Mouse (Mus musculus): ENCODE data around the gene Fbxl7. TPM values are rescaled to one million over a fixed set of nuclear protein-coding genes. Genes with fewer than 3 reads are reported as not detected.

Gene Fbxl7
- polyA plus RNA-seq, 1 experiment from 2014 or later: 4.0 TPM

DNA sequence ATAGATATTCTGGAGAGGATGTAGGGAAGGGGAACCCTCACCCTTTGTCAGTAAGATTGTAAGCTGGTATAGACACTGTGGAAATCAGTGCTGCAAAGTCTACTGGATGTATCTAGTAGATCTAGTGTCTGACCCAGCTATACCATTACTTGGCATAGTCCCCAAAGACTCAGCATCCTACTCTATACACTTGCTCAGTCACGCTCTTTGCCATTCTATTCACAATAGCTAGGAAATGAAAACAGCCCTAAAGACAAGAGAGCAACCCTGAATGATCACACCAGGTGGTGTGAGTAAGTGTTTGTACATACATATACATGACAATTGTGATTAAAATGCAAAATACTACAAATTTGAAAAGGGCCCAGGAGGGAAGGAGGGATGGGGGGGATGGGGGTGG, 23.1 kb downstream of the Fbxl7 start:
- Histone ChIP-seq H3K4me1 (no peaks in the 10 kb centered on the region), H3K27ac (no peak overlapping the region), H3K9me3 (replicated peaks) (no peaks in the 10 kb centered on the region), H3K27me3 (replicated peaks) (no peaks in the 10 kb centered on the region), H3K4me3 (no peak overlapping the region), H3K9ac (no peak overlapping the region), H3K36me3 (no peaks in the 10 kb centered on the region), H3K4me2 (no peak overlapping the region)
- 80% methylated on average over 1 of the region's 1 CpGs for WGBS (ENCODE audit: insufficient replicate concordance)
- no peak for ATAC-seq

DNA sequence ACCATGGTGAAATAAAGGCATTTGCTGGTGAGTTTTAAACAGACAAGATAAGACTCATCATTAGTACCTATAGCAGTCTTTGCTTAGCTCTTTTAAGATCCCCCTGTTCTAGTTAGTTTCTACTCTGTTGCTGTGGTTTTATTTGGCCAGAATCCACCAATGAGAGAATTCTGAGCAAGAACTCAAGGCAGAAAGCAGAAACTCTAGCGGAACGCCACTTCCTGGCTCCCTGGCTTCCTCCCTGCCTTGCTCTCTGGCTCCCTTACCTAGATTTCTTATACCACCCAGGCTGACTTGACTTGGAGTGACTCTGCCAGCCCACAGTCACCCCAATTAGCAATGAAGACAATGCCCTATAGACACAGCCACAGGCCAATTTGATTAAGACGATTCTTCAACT, 26.2 kb downstream of the Fbxl7 start:
- no peaks in the 10 kb centered on the region for H3K9me3 ChIP-seq (replicated peaks)
- 53% methylated on average over 3 of the region's 3 CpGs for WGBS (ENCODE audit: insufficient replicate concordance)
- no peaks in the 10 kb centered on the region for H3K27me3 ChIP-seq (replicated peaks)
- no peak overlapping the region for H3K9ac ChIP-seq
- no peaks in the 10 kb centered on the region for H3K36me3 ChIP-seq
- no peak overlapping the region for H3K4me2 ChIP-seq
- H3K4me1 ChIP-seq: no peaks in the 10 kb centered on the region
- no peak overlapping the region for H3K4me3 ChIP-seq
- H3K27ac ChIP-seq: no peak overlapping the region
- no peak for ATAC-seq

DNA sequence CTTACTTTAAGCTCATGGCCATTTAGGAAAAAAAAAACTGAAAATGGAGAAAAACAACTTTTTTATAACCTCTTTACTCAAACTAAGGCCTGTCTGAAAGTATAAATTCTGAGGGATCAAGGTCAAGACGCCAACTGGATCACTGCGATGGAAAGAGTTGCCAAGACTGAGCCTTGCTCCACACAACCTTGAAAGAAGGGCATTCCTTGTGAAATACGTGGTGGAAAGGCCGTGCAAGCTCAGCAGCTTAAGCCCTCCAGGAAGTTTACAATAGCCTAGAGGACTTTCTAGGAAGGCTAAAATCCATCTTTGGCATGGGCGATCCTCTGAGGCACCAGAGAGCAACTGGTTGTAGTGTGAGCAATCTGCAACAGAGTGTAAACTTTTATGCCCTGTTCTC, 27.9 kb downstream of the Fbxl7 start:
- no peak overlapping the region for H3K27ac ChIP-seq
- H3K9ac ChIP-seq: no peak overlapping the region
- H3K9me3 ChIP-seq (replicated peaks): no peaks in the 10 kb centered on the region
- no peaks in the 10 kb centered on the region for H3K27me3 ChIP-seq (replicated peaks)
- 61% methylated on average over 5 of the region's 5 CpGs for WGBS (ENCODE audit: insufficient replicate concordance)
- no peaks in the 10 kb centered on the region for H3K4me1 ChIP-seq
- H3K4me3 ChIP-seq: no peak overlapping the region
- ATAC-seq: no peak
- no peak overlapping the region for H3K4me2 ChIP-seq
- H3K36me3 ChIP-seq: no peaks in the 10 kb centered on the region

DNA sequence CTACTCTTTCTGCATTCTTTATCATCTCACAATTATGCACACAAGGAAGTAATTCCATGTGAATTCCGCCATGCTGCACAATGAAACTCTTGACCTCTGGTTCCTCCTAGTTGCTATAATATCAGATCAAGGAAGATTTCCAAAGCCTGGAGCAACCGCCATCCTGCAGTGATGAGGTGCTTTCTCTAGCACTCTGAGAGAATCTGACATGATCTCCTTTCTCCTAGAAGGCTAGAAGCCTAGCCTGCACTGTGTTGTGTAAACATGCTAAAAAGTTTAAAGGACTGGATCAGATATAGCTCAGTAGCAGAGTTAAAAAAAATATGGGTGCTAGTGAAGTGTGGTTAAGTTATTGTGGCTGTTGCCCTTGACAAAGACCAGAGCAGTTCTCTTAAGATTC, 33.2 kb downstream of the Fbxl7 start:
- Histone ChIP-seq H3K4me1 (no peaks in the 10 kb centered on the region), H3K36me3 (no peaks in the 10 kb centered on the region), H3K27ac (no peak overlapping the region), H3K9ac (no peak overlapping the region), H3K27me3 (replicated peaks) (no peaks in the 10 kb centered on the region), H3K4me2 (no peak overlapping the region), H3K4me3 (no peak overlapping the region), H3K9me3 (replicated peaks) (no peaks in the 10 kb centered on the region)
- WGBS (ENCODE audit: insufficient replicate concordance): 63% methylated on average over 2 of the region's 2 CpGs
- ATAC-seq: no peak

DNA sequence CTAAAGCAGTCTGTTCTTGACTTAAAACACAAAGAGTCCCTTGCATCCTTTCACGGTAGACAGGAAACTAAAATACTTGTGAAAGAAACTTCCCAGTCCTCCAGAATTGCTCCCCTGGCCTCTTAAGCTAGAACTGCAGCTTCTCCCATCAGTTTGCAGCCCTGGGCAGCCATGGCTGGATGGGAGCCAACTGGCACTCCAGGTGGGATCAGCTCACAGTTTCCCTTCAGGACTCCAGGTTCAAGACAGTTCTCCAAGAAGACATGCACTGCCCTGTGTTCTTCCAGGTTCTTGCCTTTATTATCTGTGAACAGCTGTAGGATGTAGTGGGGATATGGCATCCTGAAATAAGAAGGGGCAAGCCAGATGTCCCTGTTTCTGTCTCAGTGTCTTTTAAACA, 45.8 kb downstream of the Fbxl7 start:
- Histone ChIP-seq H3K9me3 (replicated peaks) (no peaks in the 10 kb centered on the region), H3K4me2 (no peak overlapping the region), H3K4me1 (no peaks in the 10 kb centered on the region), H3K9ac (no peak overlapping the region), H3K27ac (no peak overlapping the region), H3K27me3 (replicated peaks) (no peaks in the 10 kb centered on the region), H3K36me3 (no peaks in the 10 kb centered on the region), H3K4me3 (no peak overlapping the region)
- WGBS (ENCODE audit: insufficient replicate concordance): 41% methylated on average over 1 of the region's 1 CpGs
- no peak for ATAC-seq

DNA sequence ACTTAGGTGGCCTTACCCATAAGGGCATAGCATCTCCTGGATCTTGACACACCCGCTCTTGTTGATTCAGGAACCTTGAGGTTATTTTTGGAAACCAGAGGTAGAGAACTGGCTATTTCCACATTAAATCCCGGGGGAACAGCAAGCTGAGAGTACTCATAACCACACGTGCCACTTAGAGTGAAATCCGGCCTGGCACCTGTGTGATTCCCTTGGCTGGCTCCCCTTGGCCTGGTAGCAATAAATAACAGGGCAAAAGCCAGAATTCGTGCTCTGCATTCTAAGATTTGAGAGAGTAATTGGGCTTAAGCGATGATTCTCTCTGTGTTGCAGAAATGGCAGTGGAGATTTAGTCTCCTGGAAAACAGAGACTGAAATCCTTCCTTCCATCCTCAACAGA, 53.2 kb downstream of the Fbxl7 start:
- H3K4me3 ChIP-seq: no peak overlapping the region
- H3K4me2 ChIP-seq: no peak overlapping the region
- H3K36me3 ChIP-seq: no peaks in the 10 kb centered on the region
- no peak overlapping the region for H3K27ac ChIP-seq
- H3K4me1 ChIP-seq: no peaks in the 10 kb centered on the region
- no peaks in the 10 kb centered on the region for H3K9me3 ChIP-seq (replicated peaks)
- 65% methylated on average over 6 of the region's 6 CpGs for WGBS (ENCODE audit: insufficient replicate concordance)
- H3K9ac ChIP-seq: no peak overlapping the region
- no peak for ATAC-seq
- H3K27me3 ChIP-seq (replicated peaks): no peaks in the 10 kb centered on the region

DNA sequence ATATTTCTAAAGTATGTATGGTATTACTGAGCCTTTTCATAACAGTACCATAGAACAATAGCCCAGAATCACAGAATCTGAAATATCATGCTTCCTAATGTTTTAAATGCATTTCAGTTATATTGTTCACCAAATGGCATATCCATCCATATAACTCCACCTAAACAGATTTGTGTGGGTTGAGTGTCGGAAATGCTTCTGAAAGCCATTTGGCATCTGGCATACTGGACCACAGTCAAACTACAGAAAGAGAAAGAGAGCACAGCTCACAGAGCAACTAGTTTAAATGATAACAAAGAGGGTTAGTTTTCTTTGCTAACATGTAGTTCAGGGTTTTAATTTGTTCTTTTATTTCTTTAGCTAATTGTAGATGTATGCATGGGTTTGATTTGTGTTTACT, 57.0 kb downstream of the Fbxl7 start:
- Histone ChIP-seq H3K27me3 (replicated peaks) (no peaks in the 10 kb centered on the region), H3K4me1 (no peaks in the 10 kb centered on the region), H3K4me2 (no peak overlapping the region), H3K4me3 (no peak overlapping the region), H3K9ac (no peak overlapping the region), H3K9me3 (replicated peaks) (no peaks in the 10 kb centered on the region), H3K36me3 (no peaks in the 10 kb centered on the region), H3K27ac (no peak overlapping the region)
- 63% methylated on average over 1 of the region's 1 CpGs for WGBS (ENCODE audit: insufficient replicate concordance)
- no peak for ATAC-seq

DNA sequence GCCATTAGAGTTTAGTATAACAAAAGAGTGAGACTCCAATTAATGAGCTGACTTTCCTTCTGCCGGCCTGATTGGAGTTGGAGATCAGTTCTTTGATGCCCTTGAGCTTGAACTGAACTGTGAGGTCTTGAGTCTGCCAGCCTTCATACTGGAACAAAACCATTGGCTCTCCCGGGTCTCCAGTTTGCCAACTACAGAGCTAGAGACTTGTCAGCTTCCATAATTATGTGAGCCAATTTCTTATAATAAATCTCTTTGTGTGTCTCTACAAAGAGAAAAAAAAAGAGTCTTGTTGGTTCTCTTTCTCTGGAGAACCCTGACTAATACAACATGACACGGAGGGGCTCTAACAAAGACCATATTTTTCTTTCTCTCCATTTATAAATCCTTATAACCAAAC, 58.2 kb downstream of the Fbxl7 start:
- Histone ChIP-seq H3K27me3 (replicated peaks) (no peaks in the 10 kb centered on the region), H3K9me3 (replicated peaks) (no peaks in the 10 kb centered on the region), H3K4me2 (no peak overlapping the region), H3K4me3 (no peak overlapping the region), H3K4me1 (no peaks in the 10 kb centered on the region), H3K27ac (no peak overlapping the region), H3K9ac (no peak overlapping the region), H3K36me3 (no peaks in the 10 kb centered on the region)
- WGBS (ENCODE audit: insufficient replicate concordance): 64% methylated on average over 3 of the region's 3 CpGs
- no peak for ATAC-seq

DNA sequence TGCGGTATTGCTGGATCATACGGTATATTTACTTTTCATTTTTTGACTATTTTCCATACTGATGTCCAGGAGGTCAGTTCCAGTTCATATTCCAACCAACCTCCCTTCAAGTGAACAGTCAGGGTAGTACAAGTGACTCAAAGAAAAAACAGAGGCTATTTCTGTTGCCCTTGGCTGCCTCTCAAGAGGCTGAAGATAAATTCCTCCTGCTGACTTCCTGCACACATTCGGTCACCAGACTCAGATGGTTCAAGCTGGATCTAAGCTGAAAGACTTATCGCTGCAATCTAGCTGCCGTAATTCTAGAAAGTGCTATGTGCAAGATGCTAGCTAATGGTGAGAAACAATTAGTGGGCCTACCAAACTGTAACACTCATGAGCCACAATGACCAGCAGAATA, 61.0 kb downstream of the Fbxl7 start:
- no peak for ATAC-seq
- no peak overlapping the region for H3K4me3 ChIP-seq
- no peaks in the 10 kb centered on the region for H3K9me3 ChIP-seq (replicated peaks)
- H3K27me3 ChIP-seq (replicated peaks): no peaks in the 10 kb centered on the region
- H3K4me1 ChIP-seq: no peaks in the 10 kb centered on the region
- WGBS (ENCODE audit: insufficient replicate concordance): 73% methylated on average over 5 of the region's 5 CpGs
- H3K9ac ChIP-seq: no peak overlapping the region
- no peak overlapping the region for H3K4me2 ChIP-seq
- H3K36me3 ChIP-seq: no peaks in the 10 kb centered on the region
- H3K27ac ChIP-seq: no peak overlapping the region

DNA sequence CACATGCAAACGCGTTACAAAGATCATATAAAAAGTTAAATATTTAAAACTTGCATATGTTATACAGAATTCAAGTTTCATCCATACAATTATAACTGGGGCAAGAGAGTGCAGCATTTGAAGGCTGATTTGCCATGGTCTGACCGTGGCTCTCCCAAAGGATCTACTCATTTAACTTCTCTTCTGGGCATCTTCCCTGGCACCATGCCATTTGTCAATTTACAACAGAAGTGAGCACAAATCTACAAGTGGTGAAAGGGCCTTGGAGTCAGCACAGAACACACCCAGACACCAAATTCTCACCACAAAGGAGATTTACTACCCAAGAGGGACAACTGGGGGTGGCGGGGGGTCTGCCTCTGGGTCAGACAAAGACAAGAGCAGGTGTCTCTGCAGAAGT, 64.2 kb downstream of the Fbxl7 start:
- 67% methylated on average over 4 of the region's 4 CpGs for WGBS (ENCODE audit: insufficient replicate concordance)
- H3K27ac ChIP-seq: no peak overlapping the region
- no peak overlapping the region for H3K4me2 ChIP-seq
- no peaks in the 10 kb centered on the region for H3K9me3 ChIP-seq (replicated peaks)
- no peak for ATAC-seq
- no peak overlapping the region for H3K9ac ChIP-seq
- no peak overlapping the region for H3K4me3 ChIP-seq
- H3K36me3 ChIP-seq: no peaks in the 10 kb centered on the region
- H3K27me3 ChIP-seq (replicated peaks): no peaks in the 10 kb centered on the region
- H3K4me1 ChIP-seq: no peaks in the 10 kb centered on the region

DNA sequence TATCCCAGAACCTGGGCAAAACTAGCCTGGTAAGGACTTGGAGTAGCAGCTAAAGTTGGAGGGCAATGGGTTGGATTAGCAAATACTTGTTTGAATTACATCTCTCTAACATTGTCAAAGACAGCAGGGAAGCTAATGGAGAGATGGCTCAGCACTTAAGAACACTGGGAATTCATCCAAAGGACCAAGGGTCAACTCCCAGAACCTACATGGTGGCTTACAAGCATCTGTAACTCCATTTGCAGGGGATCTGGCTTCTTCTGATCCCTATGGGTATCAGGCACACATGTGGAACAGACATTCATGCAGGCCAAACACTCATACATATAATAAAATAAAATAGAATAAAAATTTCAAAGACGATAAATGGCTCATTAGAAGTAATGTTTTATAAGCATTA, 78.4 kb downstream of the Fbxl7 start:
- no peaks in the 10 kb centered on the region for H3K4me1 ChIP-seq
- no peaks in the 10 kb centered on the region for H3K36me3 ChIP-seq
- H3K4me2 ChIP-seq: no peak overlapping the region
- H3K4me3 ChIP-seq: no peak overlapping the region
- 86% methylated on average over 1 of the region's 1 CpGs for WGBS (ENCODE audit: insufficient replicate concordance)
- no peak for ATAC-seq
- H3K27me3 ChIP-seq (replicated peaks): no peaks in the 10 kb centered on the region
- no peak overlapping the region for H3K9ac ChIP-seq
- no peak overlapping the region for H3K27ac ChIP-seq
- no peaks in the 10 kb centered on the region for H3K9me3 ChIP-seq (replicated peaks)

DNA sequence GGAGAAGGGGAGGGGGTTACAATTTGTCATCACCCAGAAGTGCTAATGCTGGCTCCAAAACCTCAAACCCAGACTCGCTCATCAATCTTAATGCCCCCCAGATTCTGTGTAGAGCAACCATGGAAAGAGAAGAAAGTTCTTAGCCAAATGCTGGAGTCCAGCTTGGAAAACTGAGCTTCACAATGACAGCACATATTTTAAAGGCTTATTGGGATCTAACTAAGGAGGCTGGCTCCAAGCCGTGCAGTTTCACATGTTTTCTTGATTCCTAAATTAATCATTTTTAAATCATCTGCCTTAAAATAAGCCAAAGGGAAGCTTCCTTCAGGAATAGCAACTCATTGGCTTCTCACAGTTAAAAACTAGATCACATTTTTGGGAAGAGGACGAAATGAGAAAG, 82.5 kb downstream of the Fbxl7 start:
- Histone ChIP-seq H3K4me1 (no peaks in the 10 kb centered on the region), H3K27ac (no peak overlapping the region), H3K4me2 (no peak overlapping the region), H3K36me3 (no peaks in the 10 kb centered on the region), H3K9me3 (replicated peaks) (no peaks in the 10 kb centered on the region), H3K27me3 (replicated peaks) (no peaks in the 10 kb centered on the region), H3K9ac (no peak overlapping the region), H3K4me3 (no peak overlapping the region)
- no peak for ATAC-seq
- 69% methylated on average over 3 of the region's 3 CpGs for WGBS (ENCODE audit: insufficient replicate concordance)

DNA sequence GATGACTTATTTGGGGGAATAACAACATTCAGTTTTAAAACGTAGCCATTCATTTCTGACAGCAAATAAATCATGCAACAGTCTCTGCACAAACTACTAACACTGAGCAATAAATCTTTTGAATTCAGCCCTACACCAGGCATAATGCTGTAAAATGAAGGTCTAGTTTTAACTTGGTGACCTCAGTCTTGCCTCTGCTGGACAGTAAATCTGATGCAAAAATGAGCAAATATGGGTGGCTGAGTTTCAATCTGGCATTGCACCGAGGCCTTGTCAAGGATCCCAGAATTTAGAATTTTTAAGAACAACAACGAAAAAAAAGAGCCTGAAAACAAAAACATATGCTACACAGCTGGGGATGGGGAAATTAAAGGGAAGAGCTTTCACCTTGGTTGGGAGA, 85.8 kb downstream of the Fbxl7 start:
- no peaks in the 10 kb centered on the region for H3K27me3 ChIP-seq (replicated peaks)
- H3K9me3 ChIP-seq (replicated peaks): no peaks in the 10 kb centered on the region
- no peak overlapping the region for H3K4me2 ChIP-seq
- no peak overlapping the region for H3K27ac ChIP-seq
- no peak overlapping the region for H3K4me3 ChIP-seq
- no peak overlapping the region for H3K9ac ChIP-seq
- no peak for ATAC-seq
- WGBS (ENCODE audit: insufficient replicate concordance): 63% methylated on average over 3 of the region's 3 CpGs
- no peaks in the 10 kb centered on the region for H3K4me1 ChIP-seq
- no peaks in the 10 kb centered on the region for H3K36me3 ChIP-seq
